Mouse (Mus musculus) midbrain, embryonic 11.5 days (tissue): ENCODE results near the gene Ednra. TPM values are rescaled to one million over a fixed set of nuclear protein-coding genes. Genes with fewer than 3 reads are reported as not detected.

ENCODE experiments used
- ATAC-seq: fragments of 200-750 bp; cut with Nextera tagmentation; 2 replicates; pipeline ENCODE4 v1.8.0; 2017; ENCODE audit warnings: moderate TSS enrichment, moderate library complexity; ENCODE audit not compliant: low FRiP score
- DNase-seq: peaks from one replicate; pipeline ENCODE4 v3.0.0; 2015; ENCODE audit warnings: low spot score; ENCODE audit errors: missing footprints
- H3K27ac ChIP-seq: fragments of 300-500 bp; sonication (generic); 2 replicates; pipeline ENCODE4 v1.5.1; 2014; ENCODE audit warnings: low read depth, low read length
- H3K27me3 ChIP-seq: fragments of 300-500 bp; sonication (generic); 2 replicates; pipeline ENCODE4 v1.6.1; 2014; ENCODE audit warnings: mild to moderate bottlenecking, low read length, moderate library complexity, mixed read lengths; ENCODE audit not compliant: control insufficient read depth, insufficient read depth
- H3K36me3 ChIP-seq: fragments of 300-500 bp; sonication (generic); 2 replicates; pipeline ENCODE4 v1.6.1; 2014; ENCODE audit warnings: mild to moderate bottlenecking, low read length, moderate library complexity, mixed read lengths; ENCODE audit not compliant: control insufficient read depth, insufficient read depth
- H3K4me1 ChIP-seq: fragments of 300-500 bp; sonication (generic); 2 replicates; pipeline ENCODE4 v1.6.1; 2014; ENCODE audit warnings: low read length; ENCODE audit not compliant: control insufficient read depth, insufficient read depth
- H3K4me2 ChIP-seq: fragments of 300-500 bp; sonication (generic); 2 replicates; pipeline ENCODE4 v1.6.1; 2014; ENCODE audit warnings: mild to moderate bottlenecking, moderate library complexity
- H3K4me3 ChIP-seq: fragments of 300-500 bp; sonication (generic); 2 replicates; pipeline ENCODE4 v1.5.1; 2014; ENCODE audit warnings: low read depth, low read length
- H3K9ac ChIP-seq: fragments of 300-500 bp; sonication (generic); 2 replicates; pipeline ENCODE4 v1.6.1; 2014; ENCODE audit warnings: low read length
- H3K9me3 ChIP-seq: fragments of 300-500 bp; sonication (generic); 2 replicates; pipeline ENCODE4 v1.6.1; 2016; ENCODE audit warnings: low read length; ENCODE audit not compliant: control insufficient read depth
- WGBS: fragments of 180-500 bp; shearing (Covaris S2); extraction: QIAGEN DNeasy Blood & Tissue Kit; methylation state at CpG from one replicate; pipeline ENCODE4 v1.1.7; 2014; 5-methylcytosine and 5-hydroxymethylcytosine counted together
- polyA plus RNA-seq: library from polyadenylated mRNA; unstranded; fragments of >200 nt; fragmentation: Nextera tagmentation; extraction: Ambion mirVana; gene quantifications from 2 replicates; pipeline ENCODE4 v1.2.1, GENCODE M21; 2014

Gene Ednra
- polyA plus RNA-seq, 1 experiment from 2014 or later = 13.4 TPM

DNA sequence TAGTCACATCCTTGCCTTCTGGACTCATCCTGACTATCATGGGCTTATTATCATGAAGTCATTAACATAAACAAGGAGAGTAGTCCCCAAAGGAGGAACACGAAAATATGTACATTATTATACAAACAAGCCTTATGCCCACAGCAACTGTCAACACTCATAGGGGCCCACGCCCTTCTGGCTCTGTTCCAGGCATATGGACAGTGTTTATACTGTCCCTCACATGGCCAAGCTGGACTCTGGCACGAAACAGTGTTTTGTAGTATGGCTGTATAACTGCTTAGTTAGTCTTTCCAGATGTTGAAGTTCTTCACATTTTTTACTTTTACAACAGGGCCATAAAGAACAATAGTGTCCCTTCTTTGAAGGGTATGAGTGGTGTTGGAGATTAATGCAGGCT, 8.7 kb upstream of the Ednra start:
- 72% methylated on average over 3 of the region's 3 CpGs for WGBS
- ATAC-seq = no peak
- Histone ChIP-seq H3K4me2 (no peak overlapping the region), H3K27me3 (no peaks in the 10 kb centered on the region), H3K4me3 (no peak overlapping the region), H3K27ac (no peak overlapping the region), H3K36me3 (no peaks in the 10 kb centered on the region), H3K4me1 (no peaks in the 10 kb centered on the region), H3K9me3 (no peaks in the 10 kb centered on the region; the same call in 1 of the 2 replicates), H3K9ac (no peak overlapping the region)
- DNase-seq = peak; percentile 6

- no peak for ATAC-seq
- no peaks in the 10 kb centered on the region for H3K9me3 ChIP-seq
- no peak overlapping the region for H3K27ac ChIP-seq
- no peak overlapping the region for H3K4me3 ChIP-seq
- H3K9ac ChIP-seq = no peak overlapping the region
- 81% methylated on average over 5 of the region's 5 CpGs for WGBS
- H3K36me3 ChIP-seq = no peaks in the 10 kb centered on the region
- DNase-seq = no peak
- peaks cover 7% of the 10 kb centered on the region for H3K4me1 ChIP-seq
- H3K4me2 ChIP-seq = no peak overlapping the region
- no peaks in the 10 kb centered on the region for H3K27me3 ChIP-seq
Observed at GRCm38 (mm10) chr8:77725406-77725805, 1.1 kb upstream of the Ednra start.

GRCm38 (mm10) chr8:77723534-77724045, 674 bp downstream of the Ednra start:
- Histone ChIP-seq H3K9ac (peak overlapping the region; percentile 70), H3K4me1 (peaks cover 7% of the 10 kb centered on the region), H3K36me3 (no peaks in the 10 kb centered on the region), H3K4me3 (peak overlapping the region; percentile 51), H3K9me3 (no peaks in the 10 kb centered on the region), H3K4me2 (peak overlapping the region; percentile 90), H3K27ac (peak overlapping the region; percentile 36; the same call in 1 of the 2 replicates), H3K27me3 (no peaks in the 10 kb centered on the region)
- DNase-seq (peak; percentile 95), ATAC-seq (peak; percentile 82)
- WGBS = under 1% methylated on average over 16 of the region's 16 CpGs

DNA sequence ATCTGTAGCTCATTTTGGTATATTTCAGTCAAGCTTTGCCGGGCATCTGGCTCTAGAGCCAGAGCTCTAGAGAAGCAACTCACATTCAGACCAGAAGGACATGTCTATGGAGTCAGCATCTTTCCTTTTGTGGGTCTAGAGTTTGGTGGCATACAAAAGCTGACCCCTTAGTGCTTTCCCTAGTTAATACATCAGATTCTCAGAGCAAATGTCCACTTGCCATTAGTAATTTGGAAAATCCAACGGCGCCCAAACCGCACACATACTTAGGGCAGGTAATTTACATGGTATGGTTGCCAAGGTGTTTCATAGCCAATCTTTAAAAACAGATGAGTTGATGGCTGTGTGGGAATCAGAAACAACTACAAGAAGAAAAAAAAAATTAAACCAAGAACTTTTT, 1.2 kb downstream of the Ednra start:
- WGBS = 92% methylated on average over 4 of the region's 4 CpGs
- Histone ChIP-seq H3K9ac (no peak overlapping the region), H3K27ac (no peak overlapping the region)

DNA sequence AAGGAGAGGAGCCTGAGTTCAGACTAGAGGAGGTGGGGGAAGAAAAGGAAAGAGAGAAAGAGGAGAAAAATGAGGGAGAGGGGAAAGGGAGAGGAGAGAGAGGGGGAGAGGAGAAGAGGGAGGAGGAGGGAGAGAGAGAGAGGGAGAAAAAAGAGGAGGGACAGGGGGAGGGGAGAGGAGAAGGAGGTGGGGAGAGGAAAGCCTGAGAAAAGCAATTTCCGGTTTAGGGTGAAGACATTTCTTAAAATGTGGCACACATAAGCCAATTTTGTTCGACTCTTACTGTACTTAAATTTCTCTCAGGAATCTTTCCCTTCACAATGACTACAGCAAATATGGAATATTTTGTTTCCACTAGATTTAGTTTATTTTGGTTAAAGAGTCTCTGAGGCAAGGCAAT, 5.3 kb downstream of the Ednra start:
- H3K4me3 ChIP-seq = no peak overlapping the region
- H3K4me2 ChIP-seq = no peak overlapping the region
- H3K9ac ChIP-seq = no peak overlapping the region
- DNase-seq = no peak
- no peak overlapping the region for H3K27ac ChIP-seq
- 86% methylated on average over 2 of the region's 2 CpGs for WGBS
- ATAC-seq = no peak
- peaks cover 4% of the 10 kb centered on the region for H3K4me1 ChIP-seq
- H3K36me3 ChIP-seq = no peaks in the 10 kb centered on the region
- no peaks in the 10 kb centered on the region for H3K9me3 ChIP-seq
- H3K27me3 ChIP-seq = no peaks in the 10 kb centered on the region

More for the DNA sequence above, 1.2 kb downstream of the Ednra start:
- H3K9me3 ChIP-seq = no peaks in the 10 kb centered on the region
- H3K27me3 ChIP-seq = no peaks in the 10 kb centered on the region
- H3K36me3 ChIP-seq = no peaks in the 10 kb centered on the region
- H3K4me1 ChIP-seq = peaks cover 7% of the 10 kb centered on the region
- H3K4me2 ChIP-seq = peak overlapping the region; percentile 90; the same call in 1 of the 2 replicates
- H3K4me3 ChIP-seq = no peak overlapping the region; the same call in 1 of the 2 replicates
- DNase-seq (no peak), ATAC-seq (no peak)

DNA sequence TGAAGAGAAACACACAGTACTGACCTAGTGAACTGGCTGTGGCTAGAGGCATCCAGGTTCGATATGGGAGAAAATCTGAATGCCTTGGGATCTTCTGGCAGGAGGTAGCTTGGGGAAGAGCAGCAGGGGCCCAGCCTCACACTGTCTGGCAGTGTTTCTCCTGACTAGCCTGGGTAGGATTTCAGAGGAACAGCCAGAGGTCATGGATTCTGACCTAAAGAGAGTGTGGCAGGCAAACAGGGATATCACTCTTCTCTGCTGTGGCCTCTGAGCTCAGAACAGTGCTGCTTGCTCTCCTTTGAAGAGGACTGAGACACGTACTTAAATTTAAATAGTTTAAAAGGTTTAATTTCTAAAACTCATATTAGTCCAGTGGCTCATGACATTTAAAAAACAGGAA, 7.2 kb downstream of the Ednra start:
- WGBS = 51% methylated on average over 2 of the region's 2 CpGs
- no peaks in the 10 kb centered on the region for H3K4me1 ChIP-seq

DNA sequence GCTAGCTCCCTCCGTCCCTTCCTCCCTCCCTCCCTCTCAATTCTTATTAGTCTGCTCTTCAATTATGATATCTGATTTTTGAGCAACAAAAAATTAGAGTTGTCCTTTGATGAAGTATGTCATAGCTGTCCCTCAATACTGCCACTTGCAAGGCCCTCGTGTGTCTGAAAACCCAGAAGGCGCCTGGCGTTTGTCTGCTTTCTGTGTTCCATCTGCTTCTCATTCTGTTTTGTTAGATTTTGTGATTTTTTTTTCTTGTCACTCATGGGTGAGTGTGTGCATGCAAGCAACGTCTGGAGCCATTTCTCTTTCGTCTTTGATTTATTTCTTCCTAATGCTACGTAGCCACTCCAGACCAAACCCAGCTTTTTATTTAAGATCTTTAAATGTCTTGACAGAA, 9.8 kb downstream of the Ednra start:
- H3K4me2 ChIP-seq = no peak overlapping the region
- H3K4me1 ChIP-seq = no peaks in the 10 kb centered on the region
- no peaks in the 10 kb centered on the region for H3K36me3 ChIP-seq
- H3K9me3 ChIP-seq = no peaks in the 10 kb centered on the region
- ATAC-seq = no peak
- no peak overlapping the region for H3K9ac ChIP-seq
- 81% methylated on average over 7 of the region's 7 CpGs for WGBS
- H3K27ac ChIP-seq = no peak overlapping the region
- DNase-seq = peak; percentile 73
- H3K27me3 ChIP-seq = no peaks in the 10 kb centered on the region
- H3K4me3 ChIP-seq = no peak overlapping the region

More for the DNA sequence above, 7.2 kb downstream of the Ednra start:
- H3K9me3 ChIP-seq = no peaks in the 10 kb centered on the region
- H3K36me3 ChIP-seq = no peaks in the 10 kb centered on the region
- no peak overlapping the region for H3K9ac ChIP-seq
- H3K4me2 ChIP-seq = no peak overlapping the region
- H3K27ac ChIP-seq = no peak overlapping the region
- DNase-seq = peak; percentile 69
- H3K4me3 ChIP-seq = no peak overlapping the region
- no peaks in the 10 kb centered on the region for H3K27me3 ChIP-seq
- no peak for ATAC-seq

GRCm38 (mm10) chr8:77713688-77714087, 10.6 kb downstream of the Ednra start:
- Histone ChIP-seq H3K4me1 (no peaks in the 10 kb centered on the region), H3K9me3 (no peaks in the 10 kb centered on the region), H3K4me3 (no peak overlapping the region), H3K27me3 (no peaks in the 10 kb centered on the region), H3K36me3 (no peaks in the 10 kb centered on the region), H3K27ac (no peak overlapping the region), H3K4me2 (no peak overlapping the region), H3K9ac (no peak overlapping the region)
- WGBS = 91% methylated on average over 5 of the region's 5 CpGs
- ATAC-seq = no peak
- no peak for DNase-seq

GRCm38 (mm10) chr8:77704768-77705167, 19.5 kb downstream of the Ednra start:
- Histone ChIP-seq H3K9me3 (no peaks in the 10 kb centered on the region), H3K4me1 (no peaks in the 10 kb centered on the region), H3K4me2 (no peak overlapping the region), H3K9ac (no peak overlapping the region), H3K27ac (no peak overlapping the region), H3K36me3 (no peaks in the 10 kb centered on the region), H3K4me3 (no peak overlapping the region), H3K27me3 (no peaks in the 10 kb centered on the region)
- ATAC-seq (no peak), DNase-seq (peak; percentile 41)
- 90% methylated on average over 4 of the region's 4 CpGs for whole genome bisulfite sequencing
